Mouse (Mus musculus): ENCODE measurements at regions not wholly inside any gene's neighbourhood (a gene's known extent, or its start where the extent isn't known, plus 50 kb on each side); places are given as distances from the start of the nearest gene placed in this dataset.

- no peak for TF ChIP-seq SIN3A (IDR thresholded peaks at IDR 0.05; ENCODE audit: low read length)
- no peak for TF ChIP-seq CTCF (IDR thresholded peaks at IDR 0.05 in 2 of 3, conservative IDR thresholded peaks at IDR 0.05 in 1 of 3; ENCODE audit: control insufficient read depth in 1 of 3, insufficient read depth in 1 of 3, low read depth in 2 of 3, low read length in 3 of 3, poor library complexity in 1 of 3, severe bottlenecking in 1 of 3)
- no peak for TF ChIP-seq POLR2A (IDR thresholded peaks at IDR 0.05; ENCODE audit: control insufficient read depth in 1 of 2, insufficient read depth in 1 of 2, low read depth in 1 of 2, low read length in 2 of 2, poor library complexity in 1 of 2)
- no peak for TF ChIP-seq MAX (IDR thresholded peaks at IDR 0.05; ENCODE audit: low read length)
- no peak for TF ChIP-seq JUND (IDR thresholded peaks at IDR 0.05; ENCODE audit: low read depth, low read length)
- no peak for TF ChIP-seq TCF12 (IDR thresholded peaks at IDR 0.05; ENCODE audit: low read depth, low read length)
Measured at GRCm38 (mm10) chr4:114666979-114667328, 154.6 kb upstream of the Gm12830 start.

Data from MEL (cell line).